Mouse (Mus musculus): ENCODE measurements around the gene Fam104a.
"Not testable (repeated sequence)": the region's sequence is repeated elsewhere in the genome, so short reads cannot be mapped to it uniquely, and the experiment has no call there.

The Fam104a gene

GRCm38 (mm10) chr11:113664279-113664678 lies 19.7 kb downstream of the Fam104a start:
- no peak for DNase-seq (ENCODE audit: low read depth)

GRCm38 (mm10) chr11:113661835-113662351 lies 22.1 kb downstream of the Fam104a start:
- DNase-seq (ENCODE audit: low read depth) = no peak

- no peak for DNase-seq (ENCODE audit: low read depth)
Observed at GRCm38 (mm10) chr11:113660940-113661339, 23.0 kb downstream of the Fam104a start.

GRCm38 (mm10) chr11:113660213-113660612 lies 23.7 kb downstream of the Fam104a start:
- not testable (repeated sequence) for DNase-seq (ENCODE audit: low read depth)

GRCm38 (mm10) chr11:113658763-113659162 lies 25.2 kb downstream of the Fam104a start:
- no peak for DNase-seq (ENCODE audit: low read depth)

GRCm38 (mm10) chr11:113658319-113658718 lies 25.6 kb downstream of the Fam104a start:
- no peak for DNase-seq (ENCODE audit: low read depth)

- DNase-seq (ENCODE audit: low read depth) = no peak
Observed at GRCm38 (mm10) chr11:113657221-113657620, 26.7 kb downstream of the Fam104a start.

GRCm38 (mm10) chr11:113656511-113656932 lies 27.4 kb downstream of the Fam104a start:
- DNase-seq (ENCODE audit: low read depth) = no peak

- no peak for DNase-seq (ENCODE audit: low read depth)
Observed at GRCm38 (mm10) chr11:113654561-113655270, 29.2 kb downstream of the Fam104a start.

GRCm38 (mm10) chr11:113654105-113654504 lies 29.9 kb downstream of the Fam104a start:
- no peak for DNase-seq (ENCODE audit: low read depth)

GRCm38 (mm10) chr11:113652516-113652915 lies 31.4 kb downstream of the Fam104a start:
- no peak for DNase-seq (ENCODE audit: low read depth)

- DNase-seq (ENCODE audit: low read depth) = no peak
Observed at GRCm38 (mm10) chr11:113651907-113652273, 32.1 kb downstream of the Fam104a start.

- no peak for DNase-seq (ENCODE audit: low read depth)
Observed at GRCm38 (mm10) chr11:113651206-113651906, 32.6 kb downstream of the Fam104a start.

- DNase-seq (ENCODE audit: low read depth) = peak; percentile 57
Observed at GRCm38 (mm10) chr11:113649353-113650210, 34.4 kb downstream of the Fam104a start, which contains the start of gene Slc39a11. TSS of gene Slc39a11 (minus strand) at chr11:113650079.

- no peak for DNase-seq (ENCODE audit: low read depth)
Observed at GRCm38 (mm10) chr11:113648690-113649352, 35.1 kb downstream of the Fam104a start, which contains the start of gene Cog1. TSS of gene Cog1 (plus strand) at chr11:113649169.

- DNase-seq (ENCODE audit: low read depth) = peak; percentile 71
Observed at GRCm38 (mm10) chr11:113648152-113648551, 35.8 kb downstream of the Fam104a start.

GRCm38 (mm10) chr11:113645181-113645580 lies 38.8 kb downstream of the Fam104a start:
- DNase-seq (ENCODE audit: low read depth) = no peak

- DNase-seq (ENCODE audit: low read depth) = no peak
Observed at GRCm38 (mm10) chr11:113638680-113639079, 45.3 kb downstream of the Fam104a start.

GRCm38 (mm10) chr11:113634699-113635121 lies 49.2 kb downstream of the Fam104a start:
- DNase-seq (ENCODE audit: low read depth) = no peak

GRCm38 (mm10) chr11:113633398-113633797 lies 50.6 kb downstream of the Fam104a start:
- no peak for DNase-seq (ENCODE audit: low read depth)

- DNase-seq (ENCODE audit: low read depth) = no peak
Observed at GRCm38 (mm10) chr11:113632303-113632702, 51.7 kb downstream of the Fam104a start.

All from c-Kit-positive CD71-positive TER-119-negative erythroid progenitor cells, embryonic 14.5 days (primary cell).